Mouse (Mus musculus): ENCODE results near the gene Map3k11. TPM values are rescaled to one million over a fixed set of nuclear protein-coding genes. Genes with fewer than 3 reads are reported as not detected.

Map3k11 gene
- polyA plus RNA-seq, 1 experiment from 2014 or later = 14.0 TPM

- ATAC-seq (ENCODE audit: low FRiP score, low TSS enrichment) = peak; percentile 79
These were observed 25.2 kb downstream of the Map3k11 start for GRCm38 (mm10) chr19:5713730-5714129.

DNA sequence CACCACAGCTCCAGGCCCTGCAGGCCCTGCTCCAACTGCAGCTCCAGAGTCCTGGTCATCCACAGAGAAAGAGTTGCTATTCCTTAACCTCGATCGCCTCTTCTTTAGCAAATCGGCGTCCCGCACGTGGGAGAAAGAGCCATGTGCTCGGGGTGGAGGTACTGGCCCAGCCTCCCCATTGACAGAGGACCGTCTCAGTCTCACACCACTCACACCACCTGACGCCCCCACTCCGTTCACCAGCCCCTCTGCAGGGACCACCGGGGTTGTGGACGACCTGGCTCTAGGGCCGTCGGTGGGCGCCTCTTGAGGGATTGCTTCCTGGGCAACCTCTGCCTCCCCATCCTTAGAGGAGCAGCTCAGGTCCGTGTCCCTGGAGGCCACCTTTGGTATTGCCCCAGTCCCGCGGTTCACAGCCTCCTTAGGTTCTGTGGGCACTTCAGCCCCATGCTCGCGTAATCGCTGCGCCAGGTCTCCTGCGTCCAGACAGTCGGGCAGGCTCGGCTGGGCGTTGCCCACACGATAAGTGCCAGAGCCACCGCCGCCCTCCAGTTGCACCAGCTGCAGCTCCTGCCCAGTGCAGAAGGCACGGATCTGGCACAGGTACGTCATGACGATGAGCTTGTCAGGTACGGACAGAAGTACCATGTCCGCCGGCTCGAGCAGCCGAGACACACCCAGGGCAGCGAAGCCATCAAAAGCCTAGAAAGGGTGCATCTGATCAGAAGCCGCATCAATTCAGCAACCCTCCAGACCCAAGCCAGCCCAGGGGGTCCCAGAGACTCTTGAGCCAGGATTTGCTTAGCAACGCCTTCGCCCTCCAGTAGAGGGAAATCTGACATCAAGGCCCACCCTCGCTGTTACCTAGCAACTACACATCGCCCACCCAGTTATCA lies 27.5 kb downstream of the Map3k11 start:
- peaks cover 26% of the 10 kb centered on the region for H3K36me3 ChIP-seq (ENCODE audit: control insufficient read depth, insufficient read depth, low read length)
- peak; percentile 63 for TF ChIP-seq CTCF (IDR thresholded peaks at IDR 0.05; ENCODE audit: low read depth)
- no peak for TF ChIP-seq EP300 (optimal IDR thresholded peaks at IDR 0.05)
- H3K4me2 ChIP-seq (replicated peaks; ENCODE audit: low read depth) = peak overlapping the region; percentile 31
- peak overlapping the region; percentile 23; the same call in 1 of the 2 replicates for H3K9ac ChIP-seq (ENCODE audit: low read length)
- H3K4me1 ChIP-seq (replicated peaks; ENCODE audit: control insufficient read depth, insufficient read depth) = peaks cover 7% of the 10 kb centered on the region; the same call in 1 of the 2 replicates
- 38% methylated on average over 43 of the region's 43 CpGs for WGBS
- H3K9me3 ChIP-seq (ENCODE audit: control insufficient read depth, low read length) = no peaks in the 10 kb centered on the region
- H3K27me3 ChIP-seq (ENCODE audit: control insufficient read depth, insufficient read depth, low read length) = no peaks in the 10 kb centered on the region
- DNase-seq (ENCODE audit: low spot score) = peak; percentile 85
- peak; percentile 87 for ATAC-seq (ENCODE audit: low FRiP score, low TSS enrichment)
- no peak overlapping the region for H3K27ac ChIP-seq (replicated peaks)
- no peak overlapping the region for H3K4me3 ChIP-seq (ENCODE audit: low read depth, low read length)

More at GRCm38 (mm10) chr19:5713730-5714129, 25.2 kb downstream of the Map3k11 start:
- Histone ChIP-seq H3K4me3 (ENCODE audit: low read depth, low read length) (no peak overlapping the region), H3K4me1 (replicated peaks; ENCODE audit: control insufficient read depth, insufficient read depth) (peaks cover 7% of the 10 kb centered on the region; the same call in 1 of the 2 replicates), H3K9me3 (ENCODE audit: control insufficient read depth, low read length) (no peaks in the 10 kb centered on the region), H3K36me3 (ENCODE audit: control insufficient read depth, insufficient read depth, low read length) (peaks cover 11% of the 10 kb centered on the region), H3K9ac (ENCODE audit: low read length) (no peak overlapping the region), H3K4me2 (replicated peaks; ENCODE audit: low read depth) (no peak overlapping the region; the same call in 1 of the 2 replicates), H3K27ac (replicated peaks) (peak overlapping the region; percentile 70), H3K27me3 (ENCODE audit: control insufficient read depth, insufficient read depth, low read length) (no peaks in the 10 kb centered on the region)
- DNase-seq (ENCODE audit: low spot score) = peak; percentile 82
- TF ChIP-seq CTCF (IDR thresholded peaks at IDR 0.05; ENCODE audit: low read depth) (no peak), EP300 (optimal IDR thresholded peaks at IDR 0.05) (no peak)
- 0% methylated on average over 1 of the region's 2 CpGs for WGBS

DNA sequence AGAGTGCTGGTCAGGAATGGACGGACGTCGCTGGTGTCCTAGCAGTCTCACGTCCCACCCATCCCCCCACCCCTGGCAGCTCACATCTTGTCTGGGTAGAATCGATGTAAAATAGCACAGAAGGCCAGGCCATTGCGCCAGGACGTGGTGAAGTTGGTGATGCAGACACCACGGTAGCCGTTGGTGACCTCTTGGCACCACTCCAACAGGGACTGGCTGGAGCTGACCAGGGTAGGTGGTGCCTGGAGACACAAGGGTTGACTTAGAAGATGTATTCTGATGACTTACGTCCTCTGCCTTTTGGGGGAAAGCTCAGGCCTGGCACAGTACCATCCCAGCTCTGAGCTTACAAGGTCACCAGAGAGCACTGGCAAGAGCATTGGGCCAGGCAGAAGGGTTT lies 28.4 kb downstream of the Map3k11 start:
- Histone ChIP-seq H3K27ac (replicated peaks) (no peak overlapping the region), H3K9me3 (ENCODE audit: control insufficient read depth, low read length) (no peaks in the 10 kb centered on the region), H3K27me3 (ENCODE audit: control insufficient read depth, insufficient read depth, low read length) (no peaks in the 10 kb centered on the region), H3K9ac (ENCODE audit: low read length) (no peak overlapping the region), H3K4me1 (replicated peaks; ENCODE audit: control insufficient read depth, insufficient read depth) (peaks cover 7% of the 10 kb centered on the region; the same call in 1 of the 2 replicates), H3K4me3 (ENCODE audit: low read depth, low read length) (no peak overlapping the region), H3K4me2 (replicated peaks; ENCODE audit: low read depth) (no peak overlapping the region), H3K36me3 (ENCODE audit: control insufficient read depth, insufficient read depth, low read length) (peaks cover 34% of the 10 kb centered on the region)
- TF ChIP-seq CTCF (IDR thresholded peaks at IDR 0.05; ENCODE audit: low read depth) (no peak), EP300 (optimal IDR thresholded peaks at IDR 0.05) (no peak)
- ATAC-seq (ENCODE audit: low FRiP score, low TSS enrichment) = no peak
- no peak for DNase-seq (ENCODE audit: low spot score)
- 57% methylated on average over 10 of the region's 10 CpGs for WGBS

GRCm38 (mm10) chr19:5721233-5721632 lies 32.7 kb downstream of the Map3k11 start:
- no peaks in the 10 kb centered on the region for H3K9me3 ChIP-seq (ENCODE audit: control insufficient read depth, low read length)
- no peaks in the 10 kb centered on the region for H3K27me3 ChIP-seq (ENCODE audit: control insufficient read depth, insufficient read depth, low read length)
- H3K27ac ChIP-seq (replicated peaks) = no peak overlapping the region
- no peak overlapping the region for H3K4me3 ChIP-seq (ENCODE audit: low read depth, low read length)
- no peak overlapping the region for H3K9ac ChIP-seq (ENCODE audit: low read length)
- no peaks in the 10 kb centered on the region for H3K4me1 ChIP-seq (replicated peaks; ENCODE audit: control insufficient read depth, insufficient read depth)
- H3K36me3 ChIP-seq (ENCODE audit: control insufficient read depth, insufficient read depth, low read length) = peaks cover 38% of the 10 kb centered on the region
- DNase-seq (ENCODE audit: low spot score) (no peak), ATAC-seq (ENCODE audit: low FRiP score, low TSS enrichment) (no peak)
- 84% methylated on average over 6 of the region's 6 CpGs for WGBS
- no peak for TF ChIP-seq EP300 (optimal IDR thresholded peaks at IDR 0.05)
- no peak for TF ChIP-seq CTCF (IDR thresholded peaks at IDR 0.05; ENCODE audit: low read depth)
- no peak overlapping the region for H3K4me2 ChIP-seq (replicated peaks; ENCODE audit: low read depth)

- no peak for TF ChIP-seq CTCF (IDR thresholded peaks at IDR 0.05; ENCODE audit: low read depth)
- Histone ChIP-seq H3K9me3 (ENCODE audit: control insufficient read depth, low read length) (no peaks in the 10 kb centered on the region), H3K36me3 (ENCODE audit: control insufficient read depth, insufficient read depth, low read length) (peaks cover 38% of the 10 kb centered on the region), H3K9ac (ENCODE audit: low read length) (no peak overlapping the region), H3K4me1 (replicated peaks; ENCODE audit: control insufficient read depth, insufficient read depth) (no peaks in the 10 kb centered on the region), H3K27ac (replicated peaks) (no peak overlapping the region), H3K4me3 (ENCODE audit: low read depth, low read length) (no peak overlapping the region), H3K27me3 (ENCODE audit: control insufficient read depth, insufficient read depth, low read length) (no peaks in the 10 kb centered on the region), H3K4me2 (replicated peaks; ENCODE audit: low read depth) (no peak overlapping the region)
- no peak for DNase-seq (ENCODE audit: low spot score)
- WGBS = 86% methylated on average over 7 of the region's 7 CpGs
- no peak for ATAC-seq (ENCODE audit: low FRiP score, low TSS enrichment)
These were observed 34.4 kb downstream of the Map3k11 start for GRCm38 (mm10) chr19:5722848-5723425.

All from stomach, postnatal 0 days (tissue).